Mouse (Mus musculus) forebrain, postnatal 0 days (tissue): ENCODE measurements around the gene Agap2. TPM values are rescaled to one million over a fixed set of nuclear protein-coding genes. Genes with fewer than 3 reads are reported as not detected.
"Not testable (repeated sequence)": the region's sequence is repeated elsewhere in the genome, so short reads cannot be mapped to it uniquely, and the experiment has no call there.

ENCODE experiments used
- ATAC-seq: fragments of 200-750 bp; cut with Nextera tagmentation; 2 replicates; pipeline ENCODE4 v1.8.0; 2017; ENCODE audit warnings: mild to moderate bottlenecking, moderate library complexity
- DNase-seq: peaks from one replicate; pipeline ENCODE4 v3.0.0-alpha.2; 2015
- H3K27ac ChIP-seq: fragments of 300-500 bp; sonication (generic); 2 replicates; pipeline ENCODE4 v1.5.1; 2014; ENCODE audit warnings: low read depth, mild to moderate bottlenecking, antibody characterized with exemption, low read length, moderate library complexity, mixed read lengths
- H3K27me3 ChIP-seq: fragments of 300-500 bp; sonication (generic); 2 replicates; pipeline ENCODE4 v1.6.1; 2014; ENCODE audit warnings: mild to moderate bottlenecking, low read length, mixed read lengths; ENCODE audit not compliant: insufficient read depth
- H3K36me3 ChIP-seq: fragments of 300-500 bp; sonication (generic); 2 replicates; pipeline ENCODE4 v1.6.1; 2014; ENCODE audit warnings: mild to moderate bottlenecking, moderate library complexity; ENCODE audit not compliant: insufficient read depth
- H3K4me1 ChIP-seq: fragments of 300-500 bp; sonication (generic); 2 replicates; pipeline ENCODE4 v1.6.1; 2014; ENCODE audit warnings: antibody characterized with exemption; ENCODE audit not compliant: insufficient read depth
- H3K4me2 ChIP-seq: fragments of 300-500 bp; sonication (generic); 2 replicates; pipeline ENCODE4 v1.6.1; 2014; ENCODE audit warnings: low read depth, mild to moderate bottlenecking, moderate library complexity
- H3K4me3 ChIP-seq: fragments of 300-500 bp; sonication (generic); 2 replicates; pipeline ENCODE4 v1.5.1; 2014; ENCODE audit warnings: low read depth, low read length, mixed read lengths
- H3K9ac ChIP-seq: fragments of 300-500 bp; sonication (generic); 2 replicates; pipeline ENCODE4 v1.6.1; 2014; ENCODE audit warnings: mild to moderate bottlenecking
- H3K9me3 ChIP-seq: fragments of 300-500 bp; sonication (generic); 2 replicates; pipeline ENCODE4 v1.6.1; 2016; ENCODE audit warnings: low read length
- CTCF ChIP-seq: sonication (generic); IDR thresholded peaks from 2 replicates; pipeline ENCODE4 v1.5.1; 2016; ENCODE audit warnings: antibody characterized with exemption, control low read depth, low read depth
- WGBS: fragments of 180-500 bp; shearing (Covaris S2); extraction: QIAGEN DNeasy Blood & Tissue Kit; methylation state at CpG from one replicate; pipeline ENCODE4 v1.1.7; 2014; 5-methylcytosine and 5-hydroxymethylcytosine counted together
- polyA plus RNA-seq: library from polyadenylated mRNA; unstranded; fragments of >200 nt; fragmentation: Nextera tagmentation; extraction: Ambion mirVana; gene quantifications from 2 replicates; pipeline ENCODE4 v1.2.1, GENCODE M21; 2015
- total RNA-seq: library from RNA; depleted of rRNA; stranded (reverse); fragments of >200 nt; gene quantifications from 2 replicates; pipeline ENCODE4 v1.2.3, GENCODE M21; 2014

Gene Agap2
- total and polyA plus RNA-seq, 2 experiments from 2014 or later: 4.6 to 258 TPM

DNA sequence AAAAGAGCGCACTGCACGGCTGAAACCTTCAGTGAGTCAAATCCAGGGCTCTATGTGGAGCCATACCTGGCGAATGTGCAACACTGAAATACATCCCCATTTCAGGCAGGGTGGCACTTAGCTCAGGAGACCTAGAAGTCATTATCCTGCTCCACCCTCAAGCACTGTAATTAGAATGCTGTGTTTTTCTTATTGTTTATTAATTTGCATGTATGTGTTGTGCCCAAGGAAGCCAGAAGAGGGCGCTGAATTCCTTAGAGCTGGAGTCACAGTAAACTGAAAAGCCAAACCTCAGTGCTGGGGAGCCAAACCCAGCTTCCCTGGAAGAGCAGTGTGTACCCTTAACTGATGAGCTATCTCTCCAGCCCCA is 48.3 kb downstream of the Agap2 start:
- peak; percentile 25; the same call in 1 of the 2 replicates for ATAC-seq
- TF ChIP-seq CTCF: peak; percentile 78
- WGBS: 2% methylated on average over 4 of the region's 4 CpGs

DNA sequence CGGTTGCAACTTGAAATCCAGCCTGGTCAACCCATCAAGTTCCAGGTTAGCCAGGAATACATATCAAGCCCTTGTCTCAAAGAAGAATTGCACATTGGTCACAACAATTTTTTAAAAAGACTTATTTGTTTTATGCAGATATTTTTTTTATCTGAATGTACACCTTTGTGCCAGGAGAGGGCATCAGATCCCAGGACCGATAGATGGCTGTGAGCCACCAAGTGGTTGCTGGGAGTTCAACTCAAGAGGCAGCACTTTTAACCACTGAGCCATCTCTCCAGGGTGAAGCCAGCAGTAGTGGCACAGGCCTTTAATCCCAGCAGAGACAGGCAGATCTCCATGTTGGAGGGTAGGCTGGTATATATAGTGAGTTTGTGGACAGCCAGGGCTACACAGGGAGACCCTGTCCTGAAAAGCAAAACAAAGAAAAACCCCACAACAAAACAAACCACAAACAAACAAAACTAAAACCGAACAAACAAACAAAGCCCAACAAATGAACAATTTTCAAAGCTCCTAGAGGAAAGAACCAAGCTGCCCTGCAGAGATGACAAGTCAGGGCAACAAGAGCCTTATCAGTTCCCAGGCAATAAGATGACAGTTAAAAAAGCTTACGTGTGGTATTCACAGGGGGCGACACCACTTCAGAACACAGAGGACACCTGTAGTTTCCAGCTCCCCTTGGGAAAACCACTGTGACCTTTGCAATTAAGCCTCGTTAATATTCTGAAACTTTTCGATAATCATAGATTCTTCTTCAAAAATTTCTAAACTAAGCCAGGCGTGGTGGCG is 50.3 kb downstream of the Agap2 start:
- DNase-seq (peak; percentile 67), ATAC-seq (no peak)
- Histone ChIP-seq H3K36me3 (no peaks in the 10 kb centered on the region), H3K27me3 (no peaks in the 10 kb centered on the region), H3K4me3 (no peak overlapping the region), H3K9ac (no peak overlapping the region), H3K4me1 (peaks cover 17% of the 10 kb centered on the region; the same call in 1 of the 2 replicates), H3K9me3 (no peaks in the 10 kb centered on the region), H3K27ac (no peak overlapping the region), H3K4me2 (no peak overlapping the region)
- TF ChIP-seq CTCF: peak; percentile 67
- WGBS: 75% methylated on average over 9 of the region's 9 CpGs

More for the DNA sequence above, 48.3 kb downstream of the Agap2 start:
- H3K4me2 ChIP-seq: peak overlapping the region; percentile 51
- H3K27ac ChIP-seq: peak overlapping the region; percentile 86
- peaks cover 5% of the 10 kb centered on the region for H3K36me3 ChIP-seq
- DNase-seq: peak; percentile 91
- no peaks in the 10 kb centered on the region for H3K9me3 ChIP-seq
- H3K27me3 ChIP-seq: no peaks in the 10 kb centered on the region
- H3K4me3 ChIP-seq: peak overlapping the region; percentile 29
- peaks cover 23% of the 10 kb centered on the region; the same call in 1 of the 2 replicates for H3K4me1 ChIP-seq
- peak overlapping the region; percentile 49 for H3K9ac ChIP-seq

DNA sequence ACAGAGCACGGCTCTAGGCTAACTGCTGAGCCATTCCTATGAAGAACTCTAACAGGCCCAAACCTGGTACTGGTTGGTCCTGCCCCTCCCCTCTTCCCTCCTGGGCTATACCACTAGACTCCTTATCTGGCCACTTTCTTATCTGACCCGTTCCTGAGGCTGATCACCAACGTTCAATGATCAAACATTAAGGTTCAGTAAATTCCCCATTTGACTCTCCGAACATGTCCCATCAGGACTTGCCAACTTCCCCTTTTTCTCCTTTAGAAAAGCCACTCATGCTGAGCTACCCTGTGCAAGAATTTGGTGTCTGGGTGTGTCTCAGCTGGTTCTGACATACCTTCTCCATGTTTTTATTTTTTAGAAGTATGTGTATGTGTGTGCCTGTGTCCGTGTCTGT is 51.5 kb downstream of the Agap2 start:
- no peak for DNase-seq
- no peak overlapping the region for H3K4me2 ChIP-seq
- no peak for TF ChIP-seq CTCF
- no peaks in the 10 kb centered on the region for H3K27me3 ChIP-seq
- no peak overlapping the region for H3K4me3 ChIP-seq
- H3K4me1 ChIP-seq: peaks cover 17% of the 10 kb centered on the region; the same call in 1 of the 2 replicates
- H3K9ac ChIP-seq: no peak overlapping the region
- WGBS: 93% methylated on average over 5 of the region's 5 CpGs
- no peak for ATAC-seq
- H3K27ac ChIP-seq: no peak overlapping the region
- H3K36me3 ChIP-seq: no peaks in the 10 kb centered on the region
- no peaks in the 10 kb centered on the region for H3K9me3 ChIP-seq

DNA sequence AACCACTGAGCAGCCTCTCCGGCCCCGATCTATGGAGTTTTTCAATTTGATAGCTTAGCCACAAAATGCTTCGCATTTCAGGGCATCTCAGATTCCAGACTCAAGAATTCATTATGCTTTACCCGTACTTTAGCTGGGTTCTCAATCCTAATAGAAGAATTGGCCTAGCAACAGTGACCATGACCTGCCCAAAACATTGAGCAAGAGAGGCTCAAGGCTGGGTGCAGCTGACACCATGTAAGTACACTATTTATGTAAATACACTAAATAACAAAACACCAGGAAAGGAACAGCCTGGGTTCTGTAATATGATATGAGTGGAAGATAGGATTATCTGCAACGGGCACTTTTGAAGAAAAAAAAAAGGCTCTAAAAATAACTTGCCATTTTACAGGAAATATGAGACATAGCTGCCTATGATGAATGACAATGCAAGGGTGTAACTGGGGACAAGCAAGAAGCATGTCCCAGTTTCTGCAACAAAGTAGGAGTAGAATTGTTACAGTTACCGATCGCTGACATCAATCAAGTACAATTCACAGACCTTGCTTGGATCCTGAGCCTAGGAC is 52.7 kb downstream of the Agap2 start:
- no peak for DNase-seq
- Histone ChIP-seq H3K36me3 (no peaks in the 10 kb centered on the region), H3K4me1 (0 out of 2 replicates have a peak, but pooled peaks cover 6% of the 10 kb centered on the region), H3K27me3 (no peaks in the 10 kb centered on the region), H3K9ac (no peak overlapping the region), H3K27ac (no peak overlapping the region), H3K4me3 (no peak overlapping the region), H3K9me3 (no peaks in the 10 kb centered on the region), H3K4me2 (no peak overlapping the region)
- no peak for ATAC-seq
- WGBS: 86% methylated on average over 7 of the region's 7 CpGs
- TF ChIP-seq CTCF: no peak

DNA sequence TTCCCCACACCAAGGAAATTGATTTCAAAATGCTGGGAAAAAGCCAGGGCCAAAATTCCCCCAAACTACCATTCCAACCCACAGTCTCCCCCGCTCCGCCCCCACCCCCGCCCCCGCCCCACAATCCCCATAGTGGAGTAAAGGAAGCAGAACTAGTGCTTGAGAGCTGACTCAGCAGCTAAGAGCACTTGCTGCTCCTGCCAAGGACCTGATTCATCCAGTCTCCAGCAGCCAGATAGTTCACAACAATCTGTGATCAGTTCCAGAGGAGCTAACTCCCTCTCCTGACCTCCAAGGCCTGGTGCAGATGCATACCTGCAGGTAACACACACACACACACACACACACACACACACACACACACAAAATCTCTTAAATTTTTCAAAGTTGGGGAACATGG is 54.3 kb downstream of the Agap2 start:
- Histone ChIP-seq H3K9me3 (no peaks in the 10 kb centered on the region), H3K27me3 (no peaks in the 10 kb centered on the region), H3K36me3 (no peaks in the 10 kb centered on the region), H3K4me2 (no peak overlapping the region), H3K27ac (no peak overlapping the region), H3K4me1 (no peaks in the 10 kb centered on the region), H3K9ac (no peak overlapping the region), H3K4me3 (no peak overlapping the region)
- DNase-seq (no peak), ATAC-seq (no peak)
- 75% methylated on average over 4 of the region's 4 CpGs for WGBS
- no peak for TF ChIP-seq CTCF

DNA sequence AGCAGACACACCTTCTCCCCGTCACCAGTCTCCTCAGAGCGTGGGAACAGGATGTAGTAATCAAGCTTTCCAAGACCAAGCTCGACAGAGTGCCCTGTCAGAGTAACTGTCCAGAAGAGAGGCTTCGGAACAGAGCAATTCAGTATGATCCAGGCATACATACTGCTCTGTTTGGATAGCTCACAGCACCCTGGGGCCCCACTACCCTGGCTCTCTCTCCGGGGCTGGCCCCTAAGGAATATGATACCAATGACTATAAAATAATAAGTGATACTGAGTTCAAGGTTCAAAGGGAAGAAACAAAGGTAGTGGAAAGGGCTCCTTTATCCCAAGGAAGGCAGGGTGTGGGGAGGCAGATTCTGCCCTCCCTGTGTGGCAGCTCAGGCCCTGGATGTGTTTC is 57.4 kb downstream of the Agap2 start:
- Histone ChIP-seq H3K27ac (no peak overlapping the region), H3K9me3 (no peaks in the 10 kb centered on the region), H3K4me2 (no peak overlapping the region), H3K36me3 (no peaks in the 10 kb centered on the region), H3K4me3 (no peak overlapping the region), H3K4me1 (no peaks in the 10 kb centered on the region), H3K9ac (no peak overlapping the region), H3K27me3 (no peaks in the 10 kb centered on the region)
- ATAC-seq (no peak), DNase-seq (no peak)
- no peak for TF ChIP-seq CTCF
- WGBS: 73% methylated on average over 5 of the region's 5 CpGs

DNA sequence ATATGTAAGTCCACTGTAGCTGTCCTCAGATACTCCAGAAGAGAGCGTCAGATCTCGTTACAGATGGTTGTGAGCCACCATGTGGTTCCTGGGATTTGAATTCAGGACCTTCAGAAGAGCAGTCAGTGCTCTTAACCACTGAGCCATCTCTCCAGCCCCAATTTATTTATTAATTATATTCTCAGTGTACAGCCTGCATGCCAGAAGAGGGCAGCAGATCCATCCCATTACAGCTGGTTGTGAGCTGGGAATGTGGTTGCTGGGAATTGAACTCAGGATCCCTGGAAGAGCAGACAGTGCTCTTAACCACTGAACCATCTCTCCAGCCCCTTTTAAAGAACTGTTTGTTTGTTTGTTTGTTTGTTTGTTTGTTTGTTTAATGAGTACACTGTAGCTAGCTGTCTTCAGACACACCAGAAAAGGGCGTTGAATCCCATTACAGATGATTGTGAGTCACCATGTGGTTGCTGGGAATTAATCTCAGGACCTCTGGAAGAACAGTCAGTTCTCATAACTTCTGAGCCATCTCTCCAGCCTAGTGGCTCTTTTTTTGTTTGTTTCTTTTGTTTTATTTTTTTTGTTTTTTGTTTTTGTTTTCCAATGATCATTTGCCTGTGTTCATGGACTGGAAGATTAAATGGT is 59.4 kb downstream of the Agap2 start:
- not testable (repeated sequence) for ATAC-seq

More for the DNA sequence above, 59.4 kb downstream of the Agap2 start:
- not testable (repeated sequence) for H3K27ac ChIP-seq, H3K36me3 ChIP-seq, H3K9me3 ChIP-seq, H3K4me2 ChIP-seq, H3K9ac ChIP-seq, H3K27me3 ChIP-seq, DNase-seq, H3K4me3 ChIP-seq, H3K4me1 ChIP-seq
- TF ChIP-seq CTCF: peak; percentile 43
- WGBS: 79% methylated on average over 3 of the region's 3 CpGs
